Mouse (Mus musculus): ENCODE measurements at regions not wholly inside any gene's neighbourhood (a gene's known extent, or its start where the extent isn't known, plus 50 kb on each side); places are given as distances from the start of the nearest gene placed in this dataset.

DNA sequence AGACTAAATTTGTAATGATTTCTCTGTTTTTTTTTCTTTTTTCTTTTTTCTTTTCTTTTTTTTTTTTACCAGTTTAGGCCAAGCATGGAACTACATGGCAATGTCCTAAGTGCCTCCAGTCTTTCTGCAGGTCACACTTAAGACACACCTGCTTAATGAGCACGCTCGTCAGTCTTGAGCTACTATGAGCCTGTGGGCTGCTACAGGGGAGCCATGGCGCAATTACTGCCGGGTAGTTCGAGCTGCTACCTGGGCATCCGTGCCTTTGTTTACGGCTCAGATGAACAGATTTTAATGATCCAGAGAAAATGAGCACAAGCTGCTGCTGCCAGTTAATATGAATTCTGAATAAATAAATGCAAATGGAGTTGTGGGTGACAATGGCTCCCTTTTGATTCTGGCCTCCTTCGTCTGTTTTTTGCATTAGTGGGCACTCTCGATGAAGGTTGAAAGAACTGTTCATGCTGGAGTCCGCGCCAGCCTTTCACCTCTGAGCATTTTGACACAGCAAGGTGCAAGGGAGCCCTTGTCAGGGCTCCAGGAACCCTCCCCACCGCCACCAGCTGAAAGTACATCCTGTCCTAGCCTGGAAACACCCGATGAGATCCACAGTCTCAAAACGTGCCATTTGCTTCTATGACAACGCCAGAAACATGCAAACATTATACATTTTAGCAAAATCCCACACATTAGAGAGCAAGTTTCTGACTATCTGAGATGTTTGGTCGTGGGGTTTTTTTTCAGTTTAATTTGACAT lies 81.3 kb upstream of the 1700025G04Rik start:
- Histone ChIP-seq H3K4me2 (ENCODE audit: low read depth) (no peak overlapping the region), H3K4me3 (no peak overlapping the region), H3K27me3 (ENCODE audit: control insufficient read depth, insufficient read depth, insufficient read length) (peaks cover 10% of the 10 kb centered on the region), H3ac (ENCODE audit: control insufficient read depth, insufficient read length) (no peak overlapping the region), H3K36me3 (ENCODE audit: control insufficient read depth, insufficient read depth) (no peaks in the 10 kb centered on the region), H3K79me2 (ENCODE audit: control insufficient read depth, insufficient read depth) (no peaks in the 10 kb centered on the region)
- no peak for TF ChIP-seq MAX (IDR thresholded peaks at IDR 0.05; ENCODE audit: low read depth)
- no peak for TF ChIP-seq E2F4 (IDR thresholded peaks at IDR 0.05; ENCODE audit: insufficient read depth)
- no peak for TF ChIP-seq MYOD1 (IDR thresholded peaks at IDR 0.05; ENCODE audit: control insufficient read depth in 1 of 3, insufficient read length in 2 of 3, low read depth in 2 of 3)
- no peak for TF ChIP-seq TCF12 (IDR thresholded peaks at IDR 0.05; ENCODE audit: insufficient read depth, poor library complexity, severe bottlenecking)
- no peak for TF ChIP-seq POLR2AphosphoS2 (IDR thresholded peaks at IDR 0.05; ENCODE audit: insufficient read length, low read depth)
- TF ChIP-seq CEBPB (IDR thresholded peaks at IDR 0.05; ENCODE audit: insufficient read depth, poor library complexity, severe bottlenecking): no peak
- TF ChIP-seq MYOG (IDR thresholded peaks at IDR 0.05; ENCODE audit: control insufficient read depth in 1 of 3, insufficient read depth in 1 of 3, insufficient read length in 2 of 3, low read depth in 2 of 3): no peak
- TF ChIP-seq SRF (IDR thresholded peaks at IDR 0.05; ENCODE audit: control insufficient read depth, insufficient read length, low read depth): no peak
- TF ChIP-seq POLR2A (IDR thresholded peaks at IDR 0.05; ENCODE audit: insufficient read length, low read depth): no peak
- TF ChIP-seq USF1 (IDR thresholded peaks at IDR 0.05; ENCODE audit: low read depth): no peak
- TF ChIP-seq REST (IDR thresholded peaks at IDR 0.05; ENCODE audit: insufficient read depth, insufficient read length): no peak
- no peak for TF ChIP-seq TCF3 (IDR thresholded peaks at IDR 0.05; ENCODE audit: insufficient read length, low read depth)

- no peaks in the 10 kb centered on the region for H3K79me2 ChIP-seq (ENCODE audit: control insufficient read depth, insufficient read depth)
- peaks cover 8% of the 10 kb centered on the region for H3K27me3 ChIP-seq (ENCODE audit: control insufficient read depth, insufficient read depth, insufficient read length)
- no peak overlapping the region for H3K4me3 ChIP-seq
- no peak overlapping the region for H3K4me2 ChIP-seq (ENCODE audit: low read depth)
- no peak overlapping the region for H3ac ChIP-seq (ENCODE audit: control insufficient read depth, insufficient read length)
- no peaks in the 10 kb centered on the region for H3K36me3 ChIP-seq (ENCODE audit: control insufficient read depth, insufficient read depth)
- TF ChIP-seq MYOD1 (IDR thresholded peaks at IDR 0.05; ENCODE audit: control insufficient read depth in 1 of 3, insufficient read length in 2 of 3, low read depth in 2 of 3): no peak
- no peak for TF ChIP-seq E2F4 (IDR thresholded peaks at IDR 0.05; ENCODE audit: insufficient read depth)
- TF ChIP-seq POLR2A (IDR thresholded peaks at IDR 0.05; ENCODE audit: insufficient read length, low read depth): no peak
- TF ChIP-seq CEBPB (IDR thresholded peaks at IDR 0.05; ENCODE audit: insufficient read depth, poor library complexity, severe bottlenecking): no peak
- no peak for TF ChIP-seq REST (IDR thresholded peaks at IDR 0.05; ENCODE audit: insufficient read depth, insufficient read length)
- no peak for TF ChIP-seq POLR2AphosphoS2 (IDR thresholded peaks at IDR 0.05; ENCODE audit: insufficient read length, low read depth)
- TF ChIP-seq SRF (IDR thresholded peaks at IDR 0.05; ENCODE audit: control insufficient read depth, insufficient read length, low read depth): no peak
- TF ChIP-seq MYOG (IDR thresholded peaks at IDR 0.05; ENCODE audit: control insufficient read depth in 1 of 3, insufficient read depth in 1 of 3, insufficient read length in 2 of 3, low read depth in 2 of 3): no peak
- no peak for TF ChIP-seq TCF12 (IDR thresholded peaks at IDR 0.05; ENCODE audit: insufficient read depth, poor library complexity, severe bottlenecking)
Observed at GRCm38 (mm10) chr1:152170583-152170982, 80.7 kb upstream of the 1700025G04Rik start.

DNA sequence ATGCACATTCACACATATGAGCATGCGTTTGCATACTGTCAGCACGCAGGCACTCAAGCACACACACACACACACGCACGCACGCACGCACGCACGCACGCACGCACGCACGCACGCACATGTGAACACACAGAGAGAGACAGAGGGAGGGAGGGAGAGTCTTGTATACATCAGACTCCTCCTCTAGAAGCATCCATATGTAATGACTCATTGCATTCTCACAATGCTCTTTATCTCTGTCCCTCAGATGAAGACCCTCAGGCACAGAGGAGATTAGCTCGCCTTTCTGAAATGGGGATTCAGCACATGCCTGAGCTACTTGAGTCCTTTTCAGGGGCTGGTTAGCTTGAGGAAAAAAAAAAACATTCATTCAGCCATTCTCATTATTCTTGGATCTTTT lies 79.6 kb upstream of the 1700025G04Rik start:
- Histone ChIP-seq H3K4me3 (no peak overlapping the region), H3ac (ENCODE audit: control insufficient read depth, insufficient read length) (no peak overlapping the region), H3K79me2 (ENCODE audit: control insufficient read depth, insufficient read depth) (no peaks in the 10 kb centered on the region), H3K36me3 (ENCODE audit: control insufficient read depth, insufficient read depth) (no peaks in the 10 kb centered on the region), H3K4me2 (ENCODE audit: low read depth) (no peak overlapping the region), H3K27me3 (ENCODE audit: control insufficient read depth, insufficient read depth, insufficient read length) (peaks cover 8% of the 10 kb centered on the region)
- no peak for TF ChIP-seq REST (IDR thresholded peaks at IDR 0.05; ENCODE audit: insufficient read depth, insufficient read length)
- no peak for TF ChIP-seq MYOG (IDR thresholded peaks at IDR 0.05; ENCODE audit: control insufficient read depth in 1 of 3, insufficient read depth in 1 of 3, insufficient read length in 2 of 3, low read depth in 2 of 3)
- no peak for TF ChIP-seq CEBPB (IDR thresholded peaks at IDR 0.05; ENCODE audit: insufficient read depth, poor library complexity, severe bottlenecking)
- no peak for TF ChIP-seq USF1 (IDR thresholded peaks at IDR 0.05; ENCODE audit: low read depth)
- no peak for TF ChIP-seq POLR2A (IDR thresholded peaks at IDR 0.05; ENCODE audit: insufficient read length, low read depth)
- TF ChIP-seq TCF12 (IDR thresholded peaks at IDR 0.05; ENCODE audit: insufficient read depth, poor library complexity, severe bottlenecking): no peak
- no peak for TF ChIP-seq MAX (IDR thresholded peaks at IDR 0.05; ENCODE audit: low read depth)
- TF ChIP-seq TCF3 (IDR thresholded peaks at IDR 0.05; ENCODE audit: insufficient read length, low read depth): no peak
- TF ChIP-seq POLR2AphosphoS2 (IDR thresholded peaks at IDR 0.05; ENCODE audit: insufficient read length, low read depth): no peak
- TF ChIP-seq MYOD1 (IDR thresholded peaks at IDR 0.05; ENCODE audit: control insufficient read depth in 1 of 3, insufficient read length in 2 of 3, low read depth in 2 of 3): no peak
- TF ChIP-seq E2F4 (IDR thresholded peaks at IDR 0.05; ENCODE audit: insufficient read depth): no peak
- no peak for TF ChIP-seq SRF (IDR thresholded peaks at IDR 0.05; ENCODE audit: control insufficient read depth, insufficient read length, low read depth)

DNA sequence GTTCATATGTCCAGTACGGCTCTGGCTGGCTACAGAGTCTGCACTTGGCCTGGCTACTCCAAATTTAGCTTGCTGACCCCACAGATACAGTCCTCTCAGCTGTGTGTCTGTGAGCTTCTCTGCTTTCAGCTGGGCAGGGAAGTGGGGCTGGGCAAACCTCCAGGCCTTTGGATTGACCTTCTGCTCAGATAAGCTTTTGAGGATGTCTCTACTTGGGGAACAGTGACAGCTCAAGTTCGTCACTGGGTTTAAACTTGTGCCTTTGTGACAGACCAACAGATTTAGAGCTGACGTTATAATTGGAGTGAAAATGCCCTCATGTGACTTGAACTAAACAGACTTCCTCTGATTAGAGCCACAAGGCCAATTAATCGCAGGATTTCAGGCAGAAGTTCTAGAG lies 78.4 kb upstream of the 1700025G04Rik start:
- Histone ChIP-seq H3ac (ENCODE audit: control insufficient read depth, insufficient read length) (no peak overlapping the region), H3K27me3 (ENCODE audit: control insufficient read depth, insufficient read depth, insufficient read length) (peaks cover 8% of the 10 kb centered on the region), H3K79me2 (ENCODE audit: control insufficient read depth, insufficient read depth) (no peaks in the 10 kb centered on the region), H3K4me3 (no peak overlapping the region), H3K36me3 (ENCODE audit: control insufficient read depth, insufficient read depth) (no peaks in the 10 kb centered on the region), H3K4me2 (ENCODE audit: low read depth) (peak overlapping the region; percentile 67)
- TF ChIP-seq MYOG (IDR thresholded peaks at IDR 0.05; ENCODE audit: control insufficient read depth in 1 of 3, insufficient read depth in 1 of 3, insufficient read length in 2 of 3, low read depth in 2 of 3) (peak in 2 of 3 experiments; percentile 27 to 46), POLR2A (IDR thresholded peaks at IDR 0.05; ENCODE audit: insufficient read length, low read depth) (no peak), E2F4 (IDR thresholded peaks at IDR 0.05; ENCODE audit: insufficient read depth) (no peak), CEBPB (IDR thresholded peaks at IDR 0.05; ENCODE audit: insufficient read depth, poor library complexity, severe bottlenecking) (no peak), TCF12 (IDR thresholded peaks at IDR 0.05; ENCODE audit: insufficient read depth, poor library complexity, severe bottlenecking) (no peak), REST (IDR thresholded peaks at IDR 0.05; ENCODE audit: insufficient read depth, insufficient read length) (no peak), SRF (IDR thresholded peaks at IDR 0.05; ENCODE audit: control insufficient read depth, insufficient read length, low read depth) (no peak), USF1 (IDR thresholded peaks at IDR 0.05; ENCODE audit: low read depth) (no peak), TCF3 (IDR thresholded peaks at IDR 0.05; ENCODE audit: insufficient read length, low read depth) (no peak), POLR2AphosphoS2 (IDR thresholded peaks at IDR 0.05; ENCODE audit: insufficient read length, low read depth) (no peak), MYOD1 (IDR thresholded peaks at IDR 0.05; ENCODE audit: control insufficient read depth in 1 of 3, insufficient read length in 2 of 3, low read depth in 2 of 3) (peak in 1 of 3 experiments; percentile 49)
